Comparison of ENCODE assay signal across 12 mouse cellular contexts in the genomic region with DNA sequence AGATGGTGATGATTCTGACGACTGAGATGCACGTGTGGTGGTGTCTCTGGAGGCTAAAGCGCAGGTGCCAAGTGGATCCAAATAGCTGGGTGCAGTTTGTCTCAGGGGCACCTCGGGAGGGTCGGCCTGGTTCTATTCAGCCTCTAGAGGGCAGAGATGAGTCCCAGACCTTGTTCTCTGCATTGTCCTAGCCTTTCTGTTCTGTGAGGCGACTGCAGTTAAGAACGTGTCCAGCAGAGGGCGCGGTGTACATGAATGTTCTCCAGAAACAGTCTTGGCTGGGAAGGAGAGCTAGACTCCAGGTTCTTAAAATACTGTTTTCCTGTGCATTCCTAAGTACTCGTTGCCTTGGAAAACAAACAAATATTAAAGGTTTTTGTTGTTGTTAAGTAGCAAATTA. TPM values are rescaled to one million over a fixed set of nuclear protein-coding genes. Genes with fewer than 3 reads are reported as not detected.
DNase-seq lines count a peak whose midpoint lies in the region; ATAC-seq and TF ChIP-seq lines count a peak whose summit lies in the region.
"Not testable (repeated sequence)": the region's sequence is repeated elsewhere in the genome, so short reads cannot be mapped to it uniquely, and the experiment has no call there.
"Had no signal": no experiment of that assay in that cellular context is flagged by ENCODE, and none has a peak within 500 bp of the region (broad histone marks: within the 10 kb centered on the region; RNA-seq: fewer than 3 reads in every experiment).

No protein-coding gene starts in this region.

- peak; percentile 1 for DNase-seq in 416B (ENCODE audit: low read depth)
- peak; percentile 3 for DNase-seq in c-Kit-negative CD71-positive TER-119-positive erythroid progenitor cells, embryonic 14.5 days (ENCODE audit: low read depth, low spot score)
- DNase-seq in heart, postnatal 0 days (ENCODE audit: low spot score) = not testable (repeated sequence)
- peak; percentile 74 for DNase-seq in kidney, postnatal 14 days
- peak; percentile 76 for DNase-seq in left cerebral cortex, postnatal 4 days
- DNase-seq in skeletal muscle tissue, adult 2 months (ENCODE audit: low read depth, low spot score) = peak; percentile 0

- not testable (repeated sequence) for TF ChIP-seq POLR2A in embryonic fibroblast, embryonic 13.5 days (IDR thresholded peaks at IDR 0.05; ENCODE audit: low read depth, low read length)

- ATAC-seq in heart, postnatal 0 days (ENCODE audit: insufficient read depth, low read depth) = not testable (repeated sequence)
- ATAC-seq in midbrain, embryonic 13.5 days = peak; percentile 70; the same call in 1 of the 2 replicates

- not testable (repeated sequence) for H3K4me1 ChIP-seq in embryonic fibroblast, embryonic 13.5 days (ENCODE audit: control insufficient read depth, insufficient read depth, low read length); heart, postnatal 0 days (ENCODE audit: control insufficient read depth, insufficient read depth); midbrain, embryonic 13.5 days (replicated peaks)

- 0 out of 2 replicates have a peak, but pooled peaks have one; percentile 8 for TF ChIP-seq CTCF in embryonic fibroblast, embryonic 13.5 days (IDR thresholded peaks at IDR 0.05; ENCODE audit: borderline replicate concordance, insufficient read depth, low read length)
- peak; percentile 39 for TF ChIP-seq CTCF in heart, postnatal 0 days (IDR thresholded peaks at IDR 0.05; ENCODE audit: low read depth)

- not testable (repeated sequence) for H3K9ac ChIP-seq in heart, postnatal 0 days (replicated peaks; ENCODE audit: low read depth, low read length); midbrain, embryonic 13.5 days (replicated peaks)

- not testable (repeated sequence) for H3K4me2 ChIP-seq in heart, postnatal 0 days (ENCODE audit: low read depth, low read length); midbrain, embryonic 13.5 days (replicated peaks)

- not testable (repeated sequence) for H3K36me3 ChIP-seq in heart, postnatal 0 days (replicated peaks; ENCODE audit: control insufficient read depth, insufficient read depth, low read length); midbrain, embryonic 13.5 days

- TF ChIP-seq EP300 in heart, postnatal 0 days (IDR thresholded peaks at IDR 0.05; ENCODE audit: low read depth) = not testable (repeated sequence)

- intact Hi-C loops in left cerebral cortex, postnatal 4 days (cut with DNase I) = not testable (repeated sequence)

- not testable (repeated sequence) for H3K27me3 ChIP-seq in heart, postnatal 0 days (ENCODE audit: control insufficient read depth, insufficient read depth, low read length); midbrain, embryonic 13.5 days

- H3K9me3 ChIP-seq in heart, postnatal 0 days (replicated peaks; ENCODE audit: control insufficient read depth, low read length); midbrain, embryonic 13.5 days: not testable (repeated sequence)

- H3K27ac ChIP-seq in embryonic fibroblast, embryonic 13.5 days (ENCODE audit: insufficient read depth, low read length); heart, postnatal 0 days (ENCODE audit: low read depth); midbrain, embryonic 13.5 days: not testable (repeated sequence)

- not testable (repeated sequence) for H3K4me3 ChIP-seq in embryonic fibroblast, embryonic 13.5 days (ENCODE audit: insufficient read depth, low read length); heart, postnatal 0 days (ENCODE audit: low read depth, low read length); midbrain, embryonic 13.5 days (replicated peaks)

- 10% methylated on average over 7 of the region's 10 CpGs for WGBS in heart, postnatal 0 days
- WGBS in midbrain, embryonic 13.5 days = 16% methylated on average over 9 of the region's 10 CpGs

RNA-seq across cellular contexts. Expression of a gene that starts 14.9 kb away (rescaled TPM):
- not detected in 2 replicates for polyA plus RNA-seq in embryonic fibroblast, embryonic 13.5 days (2011; ENCODE audit: insufficient read length, low read depth, missing spikeins)
- total RNA-seq in heart, postnatal 0 days (2014; rRNA removed; ENCODE audit: low replicate concordance) = not detected in 2 replicates
- polyA plus RNA-seq in heart, postnatal 0 days (2015; fragmentation: Nextera tagmentation; extraction: Ambion mirVana) = not detected in 2 replicates
- total RNA-seq in left cerebral cortex, postnatal 4 days (2021) = not detected
- not detected in 2 replicates for polyA plus RNA-seq in midbrain, embryonic 13.5 days (2015; fragmentation: Nextera tagmentation; extraction: Ambion mirVana)
- total RNA-seq: gastrocnemius, postnatal 4 days had no signal
- polyA plus RNA-seq: limb, embryonic 12.5 days; neural tube, embryonic 15.5 days had no signal

RNA-seq across cellular contexts. Expression of a gene that starts 26.7 kb away (rescaled TPM):
- not detected in 2 replicates for polyA plus RNA-seq in embryonic fibroblast, embryonic 13.5 days (2011; ENCODE audit: insufficient read length, low read depth, missing spikeins)
- not detected in 2 replicates for total RNA-seq in heart, postnatal 0 days (2014; rRNA removed; ENCODE audit: low replicate concordance)
- polyA plus RNA-seq in heart, postnatal 0 days (2015; fragmentation: Nextera tagmentation; extraction: Ambion mirVana) = not detected in 2 replicates
- total RNA-seq in left cerebral cortex, postnatal 4 days (2021) = not detected
- not detected in 2 replicates for polyA plus RNA-seq in midbrain, embryonic 13.5 days (2015; fragmentation: Nextera tagmentation; extraction: Ambion mirVana)
- total RNA-seq: gastrocnemius, postnatal 4 days had no signal
- polyA plus RNA-seq: C2C12; limb, embryonic 12.5 days; neural tube, embryonic 15.5 days had no signal

RNA-seq across cellular contexts. Expression of a gene that starts 44.4 kb away (rescaled TPM):
- polyA plus RNA-seq in embryonic fibroblast, embryonic 13.5 days (2011; ENCODE audit: insufficient read length, low read depth, missing spikeins) = not detected in 2 replicates
- total RNA-seq in heart, postnatal 0 days (2014; rRNA removed; ENCODE audit: low replicate concordance) = not detected in 2 replicates
- polyA plus RNA-seq in heart, postnatal 0 days (2015; fragmentation: Nextera tagmentation; extraction: Ambion mirVana) = not detected in 2 replicates
- not detected for total RNA-seq in left cerebral cortex, postnatal 4 days (2021)
- not detected in 2 replicates for polyA plus RNA-seq in midbrain, embryonic 13.5 days (2015; fragmentation: Nextera tagmentation; extraction: Ambion mirVana)
- total RNA-seq: gastrocnemius, postnatal 4 days had no signal
- polyA plus RNA-seq: C2C12; limb, embryonic 12.5 days; neural tube, embryonic 15.5 days had no signal
